Mouse (Mus musculus) embryonic facial prominence, embryonic 14.5 days (tissue): ENCODE measurements at regions not wholly inside any gene's neighbourhood (a gene's known extent, or its start where the extent isn't known, plus 50 kb on each side); places are given as distances from the start of the nearest gene placed in this dataset.
A peak's percentile ranks its signal among the peaks of the same experiment; 100 is the strongest.

ENCODE experiments used
- ATAC-seq: fragments of 200-750 bp; cut with Nextera tagmentation; 2 replicates; pipeline ENCODE4 v1.8.0; 2017; ENCODE audit warnings: low read depth, moderate number of reproducible peaks, moderate TSS enrichment
- DNase-seq: peaks from one replicate; pipeline ENCODE4 v3.0.0-alpha.2; 2015; ENCODE audit warnings: low spot score
- H3K27ac ChIP-seq: fragments of 300-500 bp; sonication (generic); replicated peaks from 2 replicates; pipeline ENCODE4 v1.5.1; 2014; ENCODE audit warnings: low read depth, mild to moderate bottlenecking, low read length, moderate library complexity
- H3K27me3 ChIP-seq: fragments of 300-500 bp; sonication (generic); replicated peaks from 2 replicates; pipeline ENCODE4 v1.6.1; 2014; ENCODE audit warnings: low read length; ENCODE audit not compliant: control insufficient read depth, insufficient read depth
- H3K36me3 ChIP-seq: fragments of 300-500 bp; sonication (generic); 2 replicates; pipeline ENCODE4 v1.6.1; 2014; ENCODE audit warnings: low read length, mixed read lengths; ENCODE audit not compliant: control insufficient read depth, insufficient read depth
- H3K4me1 ChIP-seq: fragments of 300-500 bp; sonication (generic); 2 replicates; pipeline ENCODE4 v1.6.1; 2014; ENCODE audit warnings: antibody characterized with exemption, low read length; ENCODE audit not compliant: control insufficient read depth, insufficient read depth
- H3K4me2 ChIP-seq: fragments of 300-500 bp; sonication (generic); 2 replicates; pipeline ENCODE4 v1.6.1; 2014; ENCODE audit warnings: low read depth, mild to moderate bottlenecking, low read length, moderate library complexity, mixed read lengths
- H3K4me3 ChIP-seq: fragments of 300-500 bp; sonication (generic); 2 replicates; pipeline ENCODE4 v1.5.1; 2014; ENCODE audit warnings: low read depth, mild to moderate bottlenecking, low read length
- H3K9ac ChIP-seq: fragments of 300-500 bp; sonication (generic); 2 replicates; pipeline ENCODE4 v1.6.1; 2014; ENCODE audit warnings: low read depth, mild to moderate bottlenecking, low read length, moderate library complexity, mixed read lengths
- H3K9me3 ChIP-seq: fragments of 300-500 bp; sonication (generic); 2 replicates; pipeline ENCODE4 v1.6.1; 2016; ENCODE audit warnings: low read length; ENCODE audit not compliant: control insufficient read depth
- WGBS: fragments of 180-500 bp; shearing (Covaris S2); extraction: QIAGEN DNeasy Blood & Tissue Kit; methylation state at CpG from one replicate; pipeline ENCODE4 v1.1.7; 2014; 5-methylcytosine and 5-hydroxymethylcytosine counted together

GRCm38 (mm10) chr16:44674198-44674597 lies 49.9 kb upstream of the Nepro start:
- WGBS: 88% methylated on average over 3 of the region's 3 CpGs
- peaks cover 32% of the 10 kb centered on the region for H3K4me1 ChIP-seq

GRCm38 (mm10) chr16:44672422-44672819 lies 51.7 kb upstream of the Nepro start:
- ATAC-seq (peak; percentile 65), DNase-seq (peak; percentile 68)
- Histone ChIP-seq H3K27ac (peak overlapping the region; percentile 87), H3K36me3 (no peaks in the 10 kb centered on the region), H3K4me1 (peaks cover 27% of the 10 kb centered on the region), H3K4me2 (peak overlapping the region; percentile 39), H3K27me3 (no peaks in the 10 kb centered on the region), H3K9me3 (no peaks in the 10 kb centered on the region), H3K9ac (peak overlapping the region; percentile 50), H3K4me3 (peak overlapping the region; percentile 5; the same call in 1 of the 2 replicates)
- WGBS: 6% methylated on average over 14 of the region's 14 CpGs

More at GRCm38 (mm10) chr16:44674198-44674597, 49.9 kb upstream of the Nepro start:
- Histone ChIP-seq H3K9ac (no peak overlapping the region), H3K36me3 (no peaks in the 10 kb centered on the region), H3K9me3 (no peaks in the 10 kb centered on the region), H3K27me3 (no peaks in the 10 kb centered on the region), H3K4me2 (no peak overlapping the region), H3K27ac (no peak overlapping the region), H3K4me3 (no peak overlapping the region)
- ATAC-seq (no peak), DNase-seq (no peak)

- H3K4me3 ChIP-seq: no peak overlapping the region
- no peaks in the 10 kb centered on the region for H3K27me3 ChIP-seq
- peak overlapping the region; percentile 50 for H3K9ac ChIP-seq
- peak; percentile 63 for DNase-seq
- H3K4me2 ChIP-seq: peak overlapping the region; percentile 39; the same call in 1 of the 2 replicates
- peak; percentile 75 for ATAC-seq
- peak overlapping the region; percentile 87 for H3K27ac ChIP-seq
- WGBS: 15% methylated on average over 22 of the region's 22 CpGs
- no peaks in the 10 kb centered on the region for H3K9me3 ChIP-seq
- peaks cover 27% of the 10 kb centered on the region for H3K4me1 ChIP-seq
- no peaks in the 10 kb centered on the region for H3K36me3 ChIP-seq
Measured at GRCm38 (mm10) chr16:44671551-44672421, 52.3 kb upstream of the Nepro start.

- Histone ChIP-seq H3K4me3 (no peak overlapping the region), H3K9me3 (no peaks in the 10 kb centered on the region), H3K27ac (no peak overlapping the region), H3K9ac (no peak overlapping the region), H3K36me3 (no peaks in the 10 kb centered on the region), H3K4me2 (no peak overlapping the region), H3K4me1 (peaks cover 36% of the 10 kb centered on the region), H3K27me3 (no peaks in the 10 kb centered on the region)
- no peak for ATAC-seq
- WGBS: 88% methylated on average over 6 of the region's 6 CpGs
- no peak for DNase-seq
Measured at GRCm38 (mm10) chr16:44668061-44668460, 56.0 kb upstream of the Nepro start.

- ATAC-seq (no peak), DNase-seq (no peak)
- Histone ChIP-seq H3K27me3 (no peaks in the 10 kb centered on the region), H3K4me1 (peaks cover 27% of the 10 kb centered on the region), H3K4me2 (no peak overlapping the region), H3K9me3 (no peaks in the 10 kb centered on the region), H3K4me3 (no peak overlapping the region), H3K36me3 (no peaks in the 10 kb centered on the region), H3K9ac (no peak overlapping the region), H3K27ac (peak overlapping the region; percentile 53)
- 67% methylated on average over 6 of the region's 6 CpGs for WGBS
Measured at GRCm38 (mm10) chr16:44667118-44667517, 57.0 kb upstream of the Nepro start.

- ATAC-seq: peak; percentile 78
- H3K4me1 ChIP-seq: peaks cover 20% of the 10 kb centered on the region
- 28% methylated on average over 7 of the region's 7 CpGs for WGBS
Measured at GRCm38 (mm10) chr16:44666431-44666997, 57.6 kb upstream of the Nepro start.

GRCm38 (mm10) chr16:44665491-44665931 lies 58.6 kb upstream of the Nepro start:
- Histone ChIP-seq H3K4me2 (no peak overlapping the region), H3K9me3 (no peaks in the 10 kb centered on the region), H3K27me3 (no peaks in the 10 kb centered on the region), H3K9ac (no peak overlapping the region), H3K4me1 (peaks cover 20% of the 10 kb centered on the region), H3K27ac (no peak overlapping the region), H3K4me3 (no peak overlapping the region), H3K36me3 (no peaks in the 10 kb centered on the region)
- WGBS: 61% methylated on average over 9 of the region's 9 CpGs
- ATAC-seq: peak; percentile 17; the same call in 1 of the 2 replicates
- no peak for DNase-seq

More at GRCm38 (mm10) chr16:44666431-44666997, 57.6 kb upstream of the Nepro start:
- H3K27me3 ChIP-seq: no peaks in the 10 kb centered on the region
- H3K9ac ChIP-seq: no peak overlapping the region
- H3K4me3 ChIP-seq: no peak overlapping the region
- H3K36me3 ChIP-seq: no peaks in the 10 kb centered on the region
- DNase-seq: peak; percentile 88
- peak overlapping the region; percentile 53 for H3K27ac ChIP-seq
- no peak overlapping the region for H3K4me2 ChIP-seq
- no peaks in the 10 kb centered on the region for H3K9me3 ChIP-seq

- Histone ChIP-seq H3K4me1 (peaks cover 20% of the 10 kb centered on the region), H3K4me2 (no peak overlapping the region), H3K36me3 (no peaks in the 10 kb centered on the region), H3K9me3 (no peaks in the 10 kb centered on the region), H3K9ac (no peak overlapping the region), H3K4me3 (no peak overlapping the region), H3K27me3 (no peaks in the 10 kb centered on the region), H3K27ac (no peak overlapping the region)
- DNase-seq (no peak), ATAC-seq (no peak)
- 67% methylated on average over 6 of the region's 6 CpGs for WGBS
Measured at GRCm38 (mm10) chr16:44662966-44663600, 61.0 kb upstream of the Nepro start.
